Mouse (Mus musculus): ENCODE results near the gene Neurl1a. TPM values are rescaled to one million over a fixed set of nuclear protein-coding genes. Genes with fewer than 3 reads are reported as not detected.
"Not testable (repeated sequence)": the region's sequence is repeated elsewhere in the genome, so short reads cannot be mapped to it uniquely, and the experiment has no call there.

The Neurl1a gene
- total RNA-seq (2015) (not detected in 2 replicates), total RNA-seq (2017) (not detected in 2 replicates)

- no peak for ATAC-seq (ENCODE audit: poor library complexity, severe bottlenecking)
These were observed at the start of gene Neurl1a for GRCm38 (mm10) chr19:47178431-47179271. TSS of gene Neurl1a (plus strand) at chr19:47178820.

- ATAC-seq (ENCODE audit: poor library complexity, severe bottlenecking): no peak
These were observed 49.8 kb upstream of the Neurl1a start for GRCm38 (mm10) chr19:47128835-47129234.

GRCm38 (mm10) chr19:47130551-47131125, 48.0 kb upstream of the Neurl1a start:
- ATAC-seq (ENCODE audit: poor library complexity, severe bottlenecking): no peak

- peak; percentile 77 for ATAC-seq (ENCODE audit: poor library complexity, severe bottlenecking)
These were observed 45.5 kb upstream of the Neurl1a start for GRCm38 (mm10) chr19:47133161-47133560.

- ATAC-seq (ENCODE audit: poor library complexity, severe bottlenecking): no peak
These were observed 43.1 kb upstream of the Neurl1a start for GRCm38 (mm10) chr19:47135568-47135967.

- ATAC-seq (ENCODE audit: poor library complexity, severe bottlenecking): no peak
These were observed 42.5 kb upstream of the Neurl1a start for GRCm38 (mm10) chr19:47136170-47136569.

GRCm38 (mm10) chr19:47137051-47137581, 41.5 kb upstream of the Neurl1a start:
- peak; percentile 59 for ATAC-seq (ENCODE audit: poor library complexity, severe bottlenecking)

- ATAC-seq (ENCODE audit: poor library complexity, severe bottlenecking): peak; percentile 75
These were observed 40.7 kb upstream of the Neurl1a start, which contains the start of gene Calhm2 for GRCm38 (mm10) chr19:47137771-47138421. TSS of gene Calhm2 (minus strand) at chr19:47138294.

- not testable (repeated sequence) for ATAC-seq (ENCODE audit: poor library complexity, severe bottlenecking)
These were observed 39.0 kb upstream of the Neurl1a start for GRCm38 (mm10) chr19:47139611-47140010.

- no peak for ATAC-seq (ENCODE audit: poor library complexity, severe bottlenecking)
These were observed 36.2 kb upstream of the Neurl1a start for GRCm38 (mm10) chr19:47142438-47142837.

- no peak for ATAC-seq (ENCODE audit: poor library complexity, severe bottlenecking)
These were observed 34.5 kb upstream of the Neurl1a start, which contains the start of gene Calhm1 for GRCm38 (mm10) chr19:47144154-47144553. TSS of gene Calhm1 (minus strand) at chr19:47144254.

GRCm38 (mm10) chr19:47148267-47148847, 30.3 kb upstream of the Neurl1a start:
- ATAC-seq (ENCODE audit: poor library complexity, severe bottlenecking): no peak

- ATAC-seq (ENCODE audit: poor library complexity, severe bottlenecking): no peak
These were observed 28.8 kb upstream of the Neurl1a start for GRCm38 (mm10) chr19:47149854-47150253.

GRCm38 (mm10) chr19:47151332-47152061, 27.1 kb upstream of the Neurl1a start:
- ATAC-seq (ENCODE audit: poor library complexity, severe bottlenecking): no peak

- ATAC-seq (ENCODE audit: poor library complexity, severe bottlenecking): no peak
These were observed 26.6 kb upstream of the Neurl1a start for GRCm38 (mm10) chr19:47152062-47152369.

GRCm38 (mm10) chr19:47153767-47154166, 24.9 kb upstream of the Neurl1a start:
- no peak for ATAC-seq (ENCODE audit: poor library complexity, severe bottlenecking)

- no peak for ATAC-seq (ENCODE audit: poor library complexity, severe bottlenecking)
These were observed 21.0 kb upstream of the Neurl1a start, which contains the start of gene Calhm3 for GRCm38 (mm10) chr19:47157664-47158063. TSS of gene Calhm3 (minus strand) at chr19:47157764.

GRCm38 (mm10) chr19:47161669-47162068, 17.0 kb upstream of the Neurl1a start:
- no peak for ATAC-seq (ENCODE audit: poor library complexity, severe bottlenecking)

GRCm38 (mm10) chr19:47163176-47163744, 15.4 kb upstream of the Neurl1a start:
- no peak for ATAC-seq (ENCODE audit: poor library complexity, severe bottlenecking)

- ATAC-seq (ENCODE audit: poor library complexity, severe bottlenecking): no peak
These were observed 11.9 kb upstream of the Neurl1a start for GRCm38 (mm10) chr19:47166758-47167157.

All from megakaryocyte, adult 5-6 weeks (primary cell).